Mouse (Mus musculus): ENCODE data around the gene B4galt2.

The B4galt2 gene

DNA sequence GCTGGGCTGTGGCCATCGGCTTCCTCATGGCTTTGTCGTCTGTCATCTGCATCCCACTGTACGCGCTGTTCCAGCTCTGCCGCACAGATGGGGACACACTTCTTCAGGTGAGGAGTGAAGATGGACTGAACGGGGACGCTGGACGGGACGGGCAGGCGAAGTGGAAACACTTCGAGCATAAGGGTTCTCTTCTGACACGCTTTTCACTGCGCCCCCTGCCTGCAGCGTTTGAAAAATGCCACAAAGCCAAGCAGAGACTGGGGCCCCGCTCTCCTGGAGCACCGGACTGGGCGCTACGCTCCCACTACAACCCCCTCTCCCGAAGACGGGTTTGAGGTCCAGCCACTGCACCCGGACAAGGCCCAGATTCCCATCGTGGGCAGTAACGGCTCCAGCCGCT lies 15.5 kb downstream of the B4galt2 start:
- no peak for DNase-seq (ENCODE audit: low spot score)

DNA sequence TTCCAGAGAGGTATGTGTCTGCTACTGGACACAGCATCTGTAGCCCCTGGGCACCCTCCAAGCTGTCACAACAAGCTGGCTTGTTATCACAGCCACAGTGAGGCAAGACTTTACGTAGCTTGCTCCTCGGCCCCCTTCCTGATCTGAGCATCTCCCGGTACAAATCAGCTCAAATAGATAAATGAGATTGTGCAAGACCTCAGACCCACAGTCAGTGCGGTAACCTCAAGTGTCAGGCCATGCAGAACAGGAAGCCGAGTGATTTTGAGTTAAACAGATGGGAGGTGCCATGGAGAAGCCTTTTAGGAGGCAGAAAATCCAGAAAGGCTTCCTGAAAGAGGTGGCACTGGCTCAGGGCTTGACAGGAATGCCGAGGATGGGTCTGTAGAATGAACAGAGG lies 16.3 kb downstream of the B4galt2 start:
- no peak for DNase-seq (ENCODE audit: low spot score)

DNA sequence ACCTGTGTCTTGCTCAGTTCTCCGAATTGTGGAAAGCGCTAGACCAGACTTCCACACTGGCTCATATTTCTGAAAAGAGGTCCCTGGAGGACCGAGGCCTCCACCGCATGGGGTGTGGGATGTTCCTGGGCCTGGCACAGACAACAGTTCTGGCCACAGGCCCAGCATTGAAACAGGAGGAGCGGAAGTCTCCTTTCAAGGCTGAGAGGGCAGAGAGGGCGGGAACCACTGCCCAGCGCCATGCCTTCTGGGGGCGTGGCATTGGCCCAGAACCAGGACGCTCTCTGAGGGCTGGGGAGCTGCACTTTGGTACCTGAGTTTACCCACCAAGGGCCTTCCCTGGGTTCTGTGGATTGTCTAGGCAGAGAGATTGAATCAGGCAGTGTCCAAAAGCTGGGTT lies 17.2 kb downstream of the B4galt2 start:
- peak; percentile 86 for DNase-seq (ENCODE audit: low spot score)

DNA sequence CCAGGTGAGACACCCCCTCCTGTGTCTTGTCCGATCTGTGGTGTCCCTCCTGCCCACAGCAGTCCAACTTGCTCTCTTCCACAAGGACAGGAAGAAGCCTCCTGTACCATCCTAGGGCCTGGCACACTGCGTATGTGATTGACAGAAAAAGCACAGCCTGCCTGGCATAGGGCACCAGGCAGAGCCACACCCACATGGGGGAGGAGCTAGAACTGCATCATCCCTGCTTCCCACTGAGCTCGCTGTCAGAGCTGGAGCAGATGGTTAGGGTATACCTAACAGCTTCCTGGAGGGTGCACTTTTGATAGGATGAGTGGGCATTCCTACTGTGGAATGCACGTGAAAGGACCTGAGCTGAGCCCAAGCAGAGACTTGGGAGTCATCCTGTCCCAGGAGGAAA lies 20.5 kb downstream of the B4galt2 start:
- no peak for DNase-seq (ENCODE audit: low spot score)

DNA sequence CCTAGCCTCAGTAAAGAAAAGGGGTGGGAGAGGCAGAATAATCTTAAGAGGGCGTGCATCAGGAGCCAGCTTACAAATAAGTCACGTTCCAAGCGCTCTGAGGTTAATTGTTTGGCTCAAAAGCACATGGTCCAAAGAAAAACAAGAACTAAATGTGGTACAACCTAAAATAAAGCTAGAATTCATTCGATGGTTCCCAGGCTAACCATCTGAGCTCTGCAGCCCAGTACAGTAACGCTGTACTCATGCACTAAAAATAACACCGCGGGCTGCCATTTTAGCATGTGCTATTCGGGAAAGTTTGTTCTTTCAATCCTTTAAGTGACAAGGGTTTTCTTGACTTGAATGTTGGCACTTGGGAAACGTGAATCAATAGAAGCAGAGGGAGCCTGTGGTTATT lies 22.7 kb downstream of the B4galt2 start:
- DNase-seq (ENCODE audit: low spot score) = no peak

DNA sequence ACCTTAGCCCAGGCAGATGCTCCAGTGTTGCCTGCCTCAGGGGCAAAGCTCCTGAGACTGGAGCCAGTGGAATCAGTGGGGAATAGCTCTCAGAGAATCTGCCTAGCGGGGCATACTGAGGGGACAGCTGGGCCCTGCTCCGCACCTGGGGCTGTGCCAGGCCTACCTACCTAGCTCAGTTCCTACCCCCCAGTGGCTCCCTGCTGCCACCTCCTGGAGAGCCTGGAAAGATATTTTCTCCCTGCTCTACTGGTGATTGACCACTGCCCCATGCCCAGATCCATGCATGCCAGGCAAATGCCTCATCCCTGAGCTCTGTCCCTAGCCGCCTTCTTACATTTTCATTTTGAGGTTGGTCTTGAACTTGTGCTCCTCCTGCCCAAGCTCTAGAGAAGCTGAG lies 24.5 kb downstream of the B4galt2 start:
- peak; percentile 36 for DNase-seq (ENCODE audit: low spot score)

DNA sequence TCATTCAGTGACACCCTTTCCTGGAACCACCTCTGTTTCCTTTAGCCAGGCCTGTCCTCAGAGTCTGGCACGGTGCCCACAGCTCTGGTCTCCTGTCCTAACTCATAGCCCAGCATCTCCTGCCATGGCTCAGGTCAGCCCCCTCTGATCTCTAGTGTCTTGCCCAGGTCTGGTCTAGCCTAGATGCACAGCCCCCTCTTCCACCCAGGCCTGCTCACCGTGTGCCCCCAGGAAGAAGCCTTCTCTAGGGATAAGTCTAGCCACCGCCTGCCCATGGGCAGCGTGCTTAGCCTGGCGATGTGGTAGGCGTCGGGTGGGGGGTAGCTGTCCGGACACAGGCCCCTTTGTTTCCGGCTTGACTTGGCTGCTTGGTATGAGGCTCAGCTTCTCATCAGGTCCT lies 28.1 kb downstream of the B4galt2 start:
- no peak for DNase-seq (ENCODE audit: low spot score)

DNA sequence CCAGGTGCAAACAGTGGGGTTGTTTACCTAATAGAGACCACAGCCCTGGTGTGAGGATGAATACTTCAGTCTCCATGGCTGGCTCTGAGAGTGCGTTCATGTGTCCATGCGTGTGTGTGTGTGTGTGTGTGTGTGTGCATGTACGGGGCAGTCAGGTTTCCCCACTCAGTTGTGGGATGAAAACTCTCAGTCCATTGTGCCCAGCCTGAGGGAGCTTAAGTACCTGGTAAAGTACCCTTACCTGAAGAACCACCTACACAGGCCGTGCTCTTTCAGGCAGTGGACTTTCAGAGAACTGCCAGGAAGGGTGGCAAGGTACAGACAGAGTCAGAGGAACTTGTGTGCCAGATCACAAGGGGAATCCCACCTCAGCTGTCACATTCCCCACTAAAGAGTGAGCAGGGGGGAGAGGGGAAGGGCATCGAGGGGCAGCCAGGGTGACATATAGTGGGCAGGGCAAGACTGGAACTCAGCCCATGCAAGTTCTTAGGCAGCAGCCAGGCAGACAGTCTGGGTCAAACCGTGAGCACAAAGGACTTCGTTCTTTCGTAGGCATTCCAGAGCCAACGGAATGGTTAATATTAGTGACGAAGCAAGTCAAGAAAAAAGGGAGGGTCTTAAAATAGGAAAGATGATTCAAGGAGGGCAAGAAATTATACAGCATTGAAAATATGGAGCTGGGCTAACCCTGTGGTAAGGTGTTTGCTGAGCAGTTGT lies 31.0 kb downstream of the B4galt2 start:
- no peak for DNase-seq (ENCODE audit: low spot score)

DNA sequence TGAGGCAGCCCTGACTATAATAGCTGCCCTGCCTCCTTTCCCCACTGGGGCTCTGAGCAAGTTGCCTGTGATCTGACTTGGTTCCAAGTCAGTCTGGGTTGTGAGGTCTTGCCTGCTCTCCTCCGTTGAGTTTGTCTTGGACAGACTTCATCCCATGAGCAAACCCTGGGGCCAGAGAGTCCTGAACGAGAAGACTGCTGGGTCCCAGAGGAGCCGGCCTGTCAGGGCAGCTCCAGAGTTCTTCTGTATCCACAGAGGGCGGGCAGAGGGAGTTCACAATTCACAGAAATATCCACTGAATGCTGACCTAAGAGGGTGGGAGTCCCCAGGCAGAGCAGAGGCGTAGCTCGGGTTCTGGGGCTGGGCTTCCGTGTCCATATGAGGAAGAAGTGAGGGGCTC lies 32.4 kb downstream of the B4galt2 start:
- DNase-seq (ENCODE audit: low spot score) = peak; percentile 76

DNA sequence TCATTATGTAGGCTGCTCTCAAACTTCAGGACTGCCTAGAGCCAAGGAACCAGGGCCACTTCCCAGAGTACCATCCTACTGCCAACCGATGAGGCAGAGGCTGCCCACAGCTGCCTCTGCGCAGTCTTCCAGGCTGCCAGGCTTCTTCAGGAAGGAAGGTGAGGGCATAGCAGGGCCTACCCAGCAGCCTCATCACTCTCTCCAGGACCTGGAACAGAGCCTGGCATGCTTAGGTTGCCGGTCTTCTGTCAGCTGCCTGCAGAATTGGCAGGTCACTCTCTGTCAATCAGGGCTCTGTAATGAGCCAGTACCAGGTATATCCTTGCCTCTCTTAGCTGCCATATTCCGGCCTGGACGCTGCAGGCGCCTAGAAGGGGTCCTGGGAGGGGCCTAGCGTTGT lies 33.1 kb downstream of the B4galt2 start:
- no peak for DNase-seq (ENCODE audit: low spot score)

DNA sequence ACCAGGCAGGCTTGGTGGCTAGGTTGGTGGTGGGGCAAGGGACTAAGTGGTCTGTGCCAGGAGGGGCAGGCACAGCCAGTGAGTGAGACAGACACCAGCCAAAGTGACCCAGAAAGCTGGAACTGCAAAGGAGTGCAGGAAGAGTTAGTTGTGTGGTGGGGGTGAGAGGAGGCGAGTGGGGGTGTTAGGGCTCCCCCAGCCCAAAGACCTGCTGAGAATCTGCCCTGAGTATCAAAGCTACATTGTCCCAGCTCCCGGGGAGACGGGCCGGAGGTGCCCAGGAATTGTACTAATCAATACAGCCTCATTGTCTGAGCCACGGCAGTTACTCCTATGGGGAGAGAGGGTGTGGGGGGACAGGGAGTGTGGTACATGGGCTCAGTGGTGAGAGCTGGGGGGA lies 33.8 kb downstream of the B4galt2 start:
- DNase-seq (ENCODE audit: low spot score) = no peak

DNA sequence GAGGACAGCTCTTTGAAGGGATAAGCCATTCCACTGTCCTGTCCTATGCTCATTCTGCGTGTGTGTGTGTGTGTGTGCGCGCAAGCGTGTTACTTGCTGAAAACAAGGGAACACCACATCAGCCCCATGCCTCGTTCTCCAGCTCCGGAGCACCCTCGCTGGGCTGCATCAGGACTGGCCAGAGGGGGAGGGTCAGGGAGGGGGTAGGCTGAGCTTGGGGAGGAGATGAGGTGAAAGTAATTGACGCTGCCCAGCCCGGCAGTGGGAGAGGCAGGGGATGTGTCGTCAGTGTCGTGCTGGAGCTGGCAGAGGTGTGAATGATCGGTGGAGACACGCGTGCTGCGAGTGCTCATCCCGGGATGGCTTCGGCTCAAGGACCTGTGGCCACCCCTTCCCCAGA lies 34.2 kb downstream of the B4galt2 start:
- no peak for DNase-seq (ENCODE audit: low spot score)

DNA sequence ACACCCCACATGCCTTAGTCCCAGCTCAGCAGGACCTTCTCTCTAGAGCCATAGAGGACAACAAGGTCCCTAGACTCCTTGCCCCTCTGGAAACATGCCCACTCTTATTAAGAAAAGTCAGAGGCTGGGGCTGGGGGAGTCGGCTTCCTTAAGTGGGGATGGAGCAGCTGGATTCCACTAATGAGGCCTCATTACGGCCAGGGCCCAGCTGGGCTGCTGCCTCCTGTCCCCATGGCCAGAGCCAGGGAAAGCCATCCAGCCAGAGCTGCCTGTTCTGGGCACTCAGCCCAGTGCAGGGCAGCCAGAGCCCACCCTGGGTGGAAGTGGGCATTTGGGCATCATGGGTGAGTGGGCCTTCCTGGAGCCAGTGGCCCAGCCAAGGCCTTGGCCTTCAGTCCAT lies 36.3 kb downstream of the B4galt2 start:
- no peak for DNase-seq (ENCODE audit: low spot score)

DNA sequence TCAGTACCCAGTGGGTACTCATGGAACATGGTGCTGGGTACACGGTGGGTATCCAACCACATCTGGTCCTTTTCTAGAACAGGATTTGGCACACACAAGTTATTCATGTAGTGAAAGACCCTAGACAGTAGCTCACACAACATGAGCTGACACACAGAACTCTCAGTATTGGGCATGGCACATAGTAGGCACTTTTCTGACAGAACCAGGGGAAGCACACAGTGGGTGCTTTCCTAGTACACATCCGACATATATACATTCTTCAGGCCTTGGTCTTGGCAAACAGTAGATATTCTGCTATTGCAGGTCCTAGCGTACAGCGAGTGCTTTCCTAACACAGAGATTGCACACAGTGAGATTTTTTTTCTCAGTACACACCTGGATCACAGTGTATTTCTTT lies 37.0 kb downstream of the B4galt2 start:
- no peak for DNase-seq (ENCODE audit: low spot score)

DNA sequence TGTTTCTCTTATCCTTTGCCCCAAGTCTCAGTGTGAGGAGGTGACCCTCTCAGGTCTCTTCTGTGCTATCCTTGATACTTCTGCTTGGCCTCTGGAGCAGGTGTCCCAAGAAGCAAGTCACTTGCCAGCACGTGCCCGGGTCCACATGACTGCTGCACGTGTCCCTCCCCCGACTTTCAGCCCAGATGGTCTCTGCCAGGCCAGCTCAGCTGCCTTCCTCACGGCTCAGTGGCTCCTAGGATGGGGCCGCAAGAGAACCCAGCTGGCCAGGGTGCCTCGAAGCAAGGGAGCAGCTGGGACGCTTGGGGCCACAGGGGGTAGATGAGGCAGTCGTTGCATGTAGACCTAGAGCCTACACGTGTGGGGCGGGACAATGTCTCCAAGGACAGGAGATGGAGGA lies 38.0 kb downstream of the B4galt2 start:
- DNase-seq (ENCODE audit: low spot score) = no peak

DNA sequence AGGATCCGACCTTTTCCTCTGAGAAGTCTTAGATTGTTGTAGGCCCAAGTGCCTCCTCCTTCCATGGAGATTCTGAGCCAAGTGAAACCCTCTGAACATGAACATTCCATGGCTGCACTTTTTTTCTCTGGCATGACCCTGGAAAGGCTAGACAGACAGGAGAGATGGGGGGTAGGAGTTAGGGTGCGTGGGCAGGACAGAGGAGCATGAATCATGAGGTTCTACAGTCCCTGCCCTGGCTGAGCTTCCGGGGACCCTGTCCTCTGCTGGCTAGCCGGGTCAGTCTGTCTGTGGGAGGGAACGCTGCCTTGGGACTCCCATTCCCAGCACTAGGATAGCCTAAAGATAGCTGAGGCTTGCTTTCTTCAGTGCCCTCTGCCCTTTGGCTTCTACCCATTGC lies 38.8 kb downstream of the B4galt2 start:
- DNase-seq (ENCODE audit: low spot score) = no peak

DNA sequence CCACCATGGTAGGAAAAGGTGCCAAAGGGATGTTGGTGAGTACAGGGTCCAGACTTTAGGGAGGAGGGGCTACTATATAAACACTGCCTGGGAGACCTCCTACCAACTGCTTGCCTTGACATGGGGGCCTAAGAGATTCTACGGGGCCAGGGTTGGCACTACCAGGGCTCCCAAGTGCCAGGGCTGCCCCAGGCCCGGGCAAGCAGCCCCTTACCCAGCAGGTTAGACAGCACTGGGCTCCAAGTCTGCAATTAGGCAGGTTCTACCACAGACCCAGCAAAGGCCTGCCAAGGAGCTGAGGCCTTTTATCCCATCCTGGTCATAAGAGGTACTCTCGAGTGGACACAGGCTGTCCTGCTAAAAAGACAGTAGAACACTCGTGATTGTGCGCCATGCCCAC lies 40.2 kb downstream of the B4galt2 start:
- DNase-seq (ENCODE audit: low spot score) = no peak

DNA sequence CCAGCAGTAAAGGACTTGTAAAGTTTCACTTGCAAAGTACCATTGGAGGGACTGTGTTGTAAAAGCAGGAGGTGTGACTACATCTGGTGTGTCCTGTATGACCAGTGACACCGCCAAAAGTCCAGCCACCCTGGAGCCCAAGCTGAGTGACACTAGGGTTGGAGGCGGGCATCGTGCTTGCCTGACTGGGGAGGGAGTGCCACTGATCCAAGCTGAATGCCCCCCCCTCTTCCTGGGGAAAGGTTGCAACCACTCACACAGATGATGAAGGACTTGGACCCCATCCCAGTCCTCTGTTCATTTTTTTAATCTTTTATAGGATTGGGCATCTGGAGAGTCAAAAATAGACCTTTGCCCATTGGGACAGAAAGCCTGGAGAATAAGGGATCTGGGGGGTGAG lies 41.7 kb downstream of the B4galt2 start:
- peak; percentile 39 for DNase-seq (ENCODE audit: low spot score)

DNA sequence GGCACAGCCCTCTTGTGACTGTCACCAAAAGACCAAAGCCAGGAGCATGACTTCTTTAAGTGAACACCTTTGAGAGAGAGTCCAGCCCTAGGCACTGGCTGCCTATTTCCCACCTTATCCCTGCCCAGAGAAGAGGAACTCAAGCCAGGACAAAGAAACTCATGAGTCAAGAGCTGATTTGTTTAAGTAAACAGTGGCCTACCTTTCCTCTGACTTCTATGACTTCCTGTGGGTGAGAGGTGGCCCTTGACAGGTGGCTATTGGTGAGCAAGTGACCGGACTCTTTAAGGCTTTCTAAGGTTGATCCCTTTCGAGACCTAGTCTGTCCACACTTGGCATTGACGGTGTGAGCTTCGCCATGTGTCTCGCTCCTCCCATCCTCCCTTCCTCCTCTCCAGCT lies 42.5 kb downstream of the B4galt2 start:
- no peak for DNase-seq (ENCODE audit: low spot score)

DNA sequence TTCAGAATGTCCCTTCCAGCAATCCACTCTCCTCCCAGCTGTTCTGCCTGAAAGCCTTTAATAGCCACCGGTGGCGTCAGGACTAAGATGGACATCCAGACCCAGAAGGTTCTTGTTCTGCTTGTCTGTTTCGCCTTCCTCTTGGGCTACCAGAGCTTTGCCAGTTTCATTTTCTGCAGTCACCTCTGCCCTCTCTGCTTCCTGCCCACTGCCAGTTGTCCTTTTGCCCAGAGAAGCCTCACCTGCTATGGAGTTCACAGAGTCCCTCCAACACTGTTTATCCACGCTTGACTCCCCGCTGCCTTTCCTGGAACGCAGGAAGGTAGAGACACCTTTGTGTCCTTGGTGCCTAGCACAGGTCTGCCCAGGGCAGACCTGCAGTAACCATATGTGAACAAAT lies 43.9 kb downstream of the B4galt2 start:
- DNase-seq (ENCODE audit: low spot score) = peak; percentile 24

DNA sequence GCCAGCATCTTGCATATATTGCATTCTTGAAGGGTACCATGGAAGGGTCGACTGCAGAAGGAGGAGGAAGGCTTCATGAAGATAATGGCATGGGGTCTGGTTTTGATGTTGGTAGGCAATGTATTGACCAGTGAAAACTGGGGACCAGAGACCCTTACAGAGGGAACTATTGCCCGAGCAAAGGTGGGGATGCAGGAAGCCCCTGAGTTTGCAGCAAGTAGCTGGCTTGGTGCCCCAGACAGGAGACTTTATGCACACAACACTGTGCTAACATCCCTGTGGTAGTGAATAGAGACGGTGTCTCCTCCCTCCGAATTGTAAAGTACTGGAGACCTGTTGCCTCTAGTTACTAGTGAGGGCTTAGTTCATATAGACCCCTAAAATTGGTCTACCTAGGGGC lies 46.0 kb downstream of the B4galt2 start:
- no peak for DNase-seq (ENCODE audit: low spot score)

DNA sequence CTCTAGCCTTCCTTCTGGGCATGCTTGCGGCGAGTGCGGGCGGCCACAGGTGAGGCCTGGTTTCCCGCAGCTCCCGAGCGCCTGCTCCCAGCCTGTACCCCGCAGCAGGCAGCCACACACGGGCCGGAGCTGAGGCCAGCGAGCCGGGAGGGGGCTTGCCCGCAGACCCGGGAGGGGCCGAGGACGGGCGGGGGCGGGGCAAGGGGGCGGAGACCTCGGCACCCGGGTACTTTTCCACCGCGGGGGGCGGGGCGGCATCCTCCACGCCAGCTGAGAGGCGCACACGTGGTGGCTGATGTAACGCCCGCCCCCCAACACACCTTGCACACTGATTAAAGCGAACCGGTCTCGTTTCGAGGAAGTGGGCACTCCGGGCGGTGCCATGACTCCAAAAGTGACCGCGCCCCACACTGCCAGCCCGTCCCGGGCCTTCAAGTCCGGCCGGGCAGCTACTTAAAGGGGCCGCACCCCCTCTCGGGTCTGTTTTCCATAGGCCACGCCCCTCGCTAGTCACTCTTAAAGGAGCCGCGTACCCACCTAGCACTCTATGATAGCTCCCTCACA lies 47.0 kb downstream of the B4galt2 start:
- peak; percentile 78 for DNase-seq (ENCODE audit: low spot score)

DNA sequence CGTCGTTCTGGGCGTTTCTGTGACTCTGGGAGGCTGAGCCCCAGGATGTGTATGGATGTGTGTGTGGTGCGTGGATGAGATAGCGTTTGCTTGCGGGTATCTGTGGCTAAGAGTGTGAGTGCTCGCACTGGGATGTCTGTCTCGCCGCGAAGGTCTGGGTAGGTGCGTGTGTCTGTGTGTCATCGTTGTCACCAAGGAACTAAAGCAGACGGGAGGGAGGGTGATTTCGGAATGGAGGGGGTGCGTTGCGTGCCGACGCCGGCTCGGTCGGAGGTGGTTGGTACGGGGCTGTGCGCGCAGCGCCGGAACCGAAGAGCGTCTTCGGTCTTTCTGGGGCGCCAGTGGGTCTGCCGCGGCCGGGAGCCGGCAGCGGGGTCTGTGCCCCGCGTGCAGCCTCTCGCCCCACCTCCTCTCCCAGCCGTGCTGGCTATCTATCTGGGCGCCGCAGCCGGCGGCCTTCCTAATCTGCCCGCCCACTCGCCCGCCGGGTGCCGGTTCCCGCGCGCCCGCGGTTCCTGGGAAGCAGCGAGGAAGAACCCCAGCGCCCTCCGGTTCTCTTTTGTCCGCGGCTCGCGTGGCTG lies 47.7 kb downstream of the B4galt2 start:
- peak; percentile 15 for DNase-seq (ENCODE audit: low spot score)

All from adipocyte (in vitro differentiated cells).